Mouse (Mus musculus) ES-E14 (cell line): ENCODE results near the gene Bola1. TPM values are rescaled to one million over a fixed set of nuclear protein-coding genes. Genes with fewer than 3 reads are reported as not detected.
"Not testable (repeated sequence)": the region's sequence is repeated elsewhere in the genome, so short reads cannot be mapped to it uniquely, and the experiment has no call there.

ENCODE experiments used
- DNase-seq: peaks from one replicate; pipeline ENCODE4 v3.0.0-alpha.2; 2013; ENCODE audit warnings: low read depth, low spot score
- H3K27ac ChIP-seq: 2 replicates; pipeline ENCODE4 v1.5.1; 2012; ENCODE audit warnings: low read depth, mild to moderate bottlenecking, low read length, moderate library complexity, mixed read lengths; ENCODE audit not compliant: poor library complexity, insufficient read depth, severe bottlenecking
- H3K36me3 ChIP-seq: 2 replicates; pipeline ENCODE4 v1.6.1; 2012; ENCODE audit warnings: mild to moderate bottlenecking, low read length, moderate library complexity, mixed read lengths; ENCODE audit not compliant: control insufficient read depth, poor library complexity, insufficient read depth, severe bottlenecking
- H3K4me1 ChIP-seq, 2 experiments: fragments of 150-350 bp in 1 of 2; sonication (generic) in 1 of 2; 2 replicates each; pipeline ENCODE4 v1.6.1; 2012; ENCODE audit warnings: low read length in 2 of 2, mild to moderate bottlenecking in 1 of 2, mixed read lengths in 1 of 2; ENCODE audit not compliant: control insufficient read depth in 2 of 2, insufficient read depth in 2 of 2, poor library complexity in 1 of 2
- H3K4me3 ChIP-seq, 2 experiments: fragments of 150-350 bp in 1 of 2; sonication (generic) in 1 of 2; 2 replicates each; pipeline ENCODE4 v1.5.1; 2012; ENCODE audit warnings: low read length in 2 of 2, low read depth in 1 of 2, mild to moderate bottlenecking in 1 of 2, mixed read lengths in 1 of 2; ENCODE audit not compliant: insufficient read depth in 1 of 2, poor library complexity in 1 of 2, severe bottlenecking in 1 of 2
- H3K9ac ChIP-seq: 2 replicates; pipeline ENCODE4 v1.6.1; 2012; ENCODE audit warnings: low read depth, mild to moderate bottlenecking, low read length, mixed read lengths; ENCODE audit not compliant: poor library complexity, insufficient read depth, severe bottlenecking
- H3K9me3 ChIP-seq: fragments of 150-350 bp; sonication (generic); 2 replicates; pipeline ENCODE4 v1.6.1; 2012; ENCODE audit warnings: low read depth, mild to moderate bottlenecking, low read length; ENCODE audit not compliant: control insufficient read depth, insufficient read depth
- CHD2 ChIP-seq: IDR thresholded peaks from 2 replicates; pipeline ENCODE4 v1.6.1; 2014; ENCODE audit warnings: mild to moderate bottlenecking, low read depth, low read length, inconsistent platforms
- HCFC1 ChIP-seq: IDR thresholded peaks from 2 replicates; pipeline ENCODE4 v1.6.1; 2012; ENCODE audit warnings: low read length, inconsistent platforms, borderline replicate concordance; ENCODE audit not compliant: insufficient read depth
- MAFK ChIP-seq: IDR thresholded peaks from 2 replicates; pipeline ENCODE4 v1.6.1; 2014; ENCODE audit warnings: mild to moderate bottlenecking, low read depth, low read length, inconsistent platforms; ENCODE audit not compliant: insufficient read depth
- ZC3H11A ChIP-seq: IDR thresholded peaks from 2 replicates; pipeline ENCODE4 v1.6.1; 2012; ENCODE audit warnings: low read depth, mild to moderate bottlenecking, inconsistent platforms, low read length, borderline replicate concordance
- ZNF384 ChIP-seq: IDR thresholded peaks from 2 replicates; pipeline ENCODE4 v1.6.1; 2012; ENCODE audit warnings: low read depth, low read length, inconsistent platforms
- in situ Hi-C, 2 experiments: fragments of 600-800 bp; cut with MboI; formaldehyde crosslinking; loops; one replicate each; pipeline ENCODE4 v1.15.1; 2025; ENCODE audit warnings: low sequenced_read_pairs in 2 of 2, inconsistent platforms in 1 of 2; ENCODE audit not compliant: unreplicated experiment in 2 of 2
- total RNA-seq: library from RNA; depleted of rRNA; stranded (reverse); fragments of 300-350 nt; gene quantifications from 2 replicates; pipeline ENCODE4 v1.2.3, GENCODE M21; 2012; rRNA removed

Gene Bola1
- total RNA-seq, result 70.8 and 76.4 TPM in 2 replicates

- Histone ChIP-seq H3K36me3 (no peaks in the 10 kb centered on the region), H3K27ac (peak within 1 kb of the TSS; percentile 93)
Measured at GRCm38 (mm10) chr3:96219661-96220130, at the start of gene Bola1, which contains the start of gene Hist2h2ab. Gene Bola1, minus strand, starts transcription at chr3:96219709. Gene Hist2h2ab, plus strand, starts transcription at chr3:96219865.

GRCm38 (mm10) chr3:96268776-96269378 is 49.4 kb upstream of the Bola1 start:
- H3K4me1 ChIP-seq, H3K36me3 ChIP-seq, H3K9me3 ChIP-seq, DNase-seq, in situ Hi-C loops: not testable (repeated sequence)
- Histone ChIP-seq H3K27ac (peak overlapping the region; percentile 74), H3K9ac (peak overlapping the region; percentile 76), H3K4me3 (peak overlapping the region; percentile 61 to 62)

More at GRCm38 (mm10) chr3:96219661-96220130, at the start of gene Bola1, which contains the start of gene Hist2h2ab:
- H3K9me3 ChIP-seq, result no peaks in the 10 kb centered on the region
- H3K4me1 ChIP-seq, result peaks cover 0 to 3% of the 10 kb centered on the region in 2 experiments; a peak in 2 of 4 replicates
- DNase-seq, result no peak
- in situ Hi-C loops, result no loop called here
- H3K9ac ChIP-seq, result peak within 1 kb of the TSS; percentile 95
- TF ChIP-seq CHD2 (peak; percentile 3; the same call in 1 of the 2 replicates), HCFC1 (0 out of 2 replicates have a peak, but pooled peaks have one; percentile 7), MAFK (no peak)
- H3K4me3 ChIP-seq, result peak within 1 kb of the TSS; percentile 75 to 77

DNA sequence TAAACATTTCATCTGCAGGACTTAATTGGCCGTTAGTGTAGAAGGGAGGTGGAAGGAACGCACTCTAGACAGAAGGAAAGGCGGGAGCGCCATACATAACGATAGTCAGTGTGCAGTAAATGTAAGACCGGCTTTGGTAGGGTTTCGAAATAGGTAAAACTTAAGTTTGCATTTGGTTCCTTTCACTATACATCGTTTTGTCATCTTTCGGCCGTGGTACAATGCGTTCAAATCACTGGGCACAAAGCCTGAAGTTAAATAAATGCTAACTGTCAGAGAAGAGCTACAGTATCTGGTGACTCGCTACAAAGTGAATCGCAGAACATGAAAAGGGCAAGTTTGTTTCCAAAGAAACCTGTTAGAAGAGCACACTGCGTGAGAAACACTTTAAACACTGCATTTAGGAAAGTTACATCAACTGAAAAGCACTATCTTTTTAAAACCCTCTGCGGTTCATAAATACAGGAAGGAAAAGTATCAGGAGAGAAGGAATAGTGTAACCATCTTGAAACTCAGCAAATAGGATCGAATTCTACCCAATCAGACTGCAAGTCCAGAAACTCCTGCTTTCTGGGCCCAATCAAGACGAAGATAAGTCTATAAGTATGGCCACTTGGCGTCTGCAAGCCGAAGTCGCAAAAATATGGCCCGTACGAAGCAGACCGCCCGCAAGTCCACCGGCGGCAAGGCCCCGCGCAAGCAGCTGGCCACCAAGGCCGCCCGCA is 48.7 kb upstream of the Bola1 start, which contains the start of gene Hist2h3b:
Hist2h3b (plus strand) TSS at position 604 of the 725 bp plus-strand sequence.
- in situ Hi-C loops, result no loop called here
- Histone ChIP-seq H3K9ac (peak within 1 kb of the TSS; percentile 76), H3K4me1 (peaks cover 2 to 5% of the 10 kb centered on the region in 2 experiments; a peak in 2 of 4 replicates), H3K9me3 (no peaks in the 10 kb centered on the region), H3K4me3 (peak within 1 kb of the TSS; percentile 61 to 62), H3K27ac (peak within 1 kb of the TSS; percentile 74), H3K36me3 (no peaks in the 10 kb centered on the region)
- TF ChIP-seq ZC3H11A (no peak), HCFC1 (no peak), MAFK (no peak), ZNF384 (no peak), CHD2 (no peak)
- peak; percentile 65 for DNase-seq

GRCm38 (mm10) chr3:96267541-96267940 is 48.0 kb upstream of the Bola1 start:
- in situ Hi-C loops, result no loop called here

More at GRCm38 (mm10) chr3:96267541-96267940, 48.0 kb upstream of the Bola1 start:
- no peak overlapping the region; the same call in 1 of the 2 replicates for H3K27ac ChIP-seq
- TF ChIP-seq HCFC1 (no peak), MAFK (no peak), ZC3H11A (no peak), CHD2 (no peak), ZNF384 (no peak)
- no peaks in the 10 kb centered on the region for H3K9me3 ChIP-seq
- no peak overlapping the region for H3K4me3 ChIP-seq
- peaks cover 2 to 5% of the 10 kb centered on the region in 2 experiments; a peak in 2 of 4 replicates for H3K4me1 ChIP-seq
- DNase-seq, result no peak
- H3K36me3 ChIP-seq, result no peaks in the 10 kb centered on the region
- peak overlapping the region; percentile 26; the same call in 1 of the 2 replicates for H3K9ac ChIP-seq
